Mouse (Mus musculus): Measurements from ENCODE around the gene Otulin. TPM values are rescaled to one million over a fixed set of nuclear protein-coding genes. Genes with fewer than 3 reads are reported as not detected.

Otulin gene
- polyA plus RNA-seq, 1 experiment from 2014 or later = 46.1 TPM

DNA sequence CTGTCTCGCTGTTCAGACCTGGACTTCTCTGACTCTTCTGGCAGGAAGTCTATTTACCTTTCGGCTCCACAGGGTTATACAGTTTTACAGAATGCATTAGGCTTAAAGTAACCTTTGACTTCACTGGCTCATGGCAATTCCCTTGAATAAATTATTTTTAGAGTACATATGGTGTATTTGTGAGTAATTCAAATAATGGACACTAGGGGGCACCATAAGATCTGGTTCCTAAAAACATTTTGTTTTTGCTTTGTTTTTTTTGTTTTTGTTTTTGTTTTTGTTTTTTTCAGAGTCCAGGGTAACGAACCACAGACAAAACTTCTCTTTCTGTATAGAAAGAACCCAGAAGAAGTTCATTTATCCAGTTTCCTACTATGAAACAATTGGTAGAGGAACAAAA is 17.2 kb upstream of the Otulin start:
- no peak overlapping the region for H3K4me3 ChIP-seq (ENCODE audit: low read depth, low read length)
- DNase-seq (ENCODE audit: low spot score) = no peak
- WGBS = 42% methylated on average over 3 of the region's 3 CpGs
- H3K9ac ChIP-seq (ENCODE audit: low read length) = no peak overlapping the region
- no peaks in the 10 kb centered on the region for H3K36me3 ChIP-seq (ENCODE audit: control insufficient read depth, insufficient read depth, low read length)
- H3K27ac ChIP-seq (ENCODE audit: low read depth) = no peak overlapping the region
- no peak overlapping the region for H3K4me2 ChIP-seq (ENCODE audit: low read length)
- H3K9me3 ChIP-seq (ENCODE audit: control insufficient read depth, low read length) = no peaks in the 10 kb centered on the region
- H3K27me3 ChIP-seq (replicated peaks; ENCODE audit: control insufficient read depth, insufficient read depth, low read length) = no peaks in the 10 kb centered on the region
- no peak for ATAC-seq (replicated peaks; ENCODE audit: low FRiP score, low TSS enrichment, low read depth)
- H3K4me1 ChIP-seq (replicated peaks; ENCODE audit: control insufficient read depth, insufficient read depth, low read length) = no peaks in the 10 kb centered on the region

DNA sequence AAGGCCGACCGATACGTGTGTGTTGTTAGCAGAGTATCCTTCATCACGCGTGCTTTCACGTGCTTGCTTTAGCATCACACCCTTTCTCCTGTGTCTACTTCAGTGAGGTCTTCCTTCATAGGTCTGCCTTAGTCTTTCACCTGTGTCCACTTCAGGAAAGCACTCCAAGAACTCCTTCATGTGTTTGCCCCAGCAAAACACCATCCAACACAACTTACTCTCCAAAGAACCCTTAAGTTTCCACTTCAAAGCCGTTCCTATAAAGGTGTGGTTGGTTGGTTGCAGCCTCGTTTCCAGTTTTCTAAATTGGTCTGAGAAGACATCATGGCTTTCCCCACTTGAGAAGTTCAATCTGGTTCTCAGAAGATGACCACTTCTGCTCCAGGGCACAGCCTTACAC is 16.2 kb upstream of the Otulin start:
- WGBS = 92% methylated on average over 8 of the region's 8 CpGs
- no peaks in the 10 kb centered on the region for H3K4me1 ChIP-seq (replicated peaks; ENCODE audit: control insufficient read depth, insufficient read depth, low read length)
- H3K27ac ChIP-seq (ENCODE audit: low read depth) = no peak overlapping the region
- H3K27me3 ChIP-seq (replicated peaks; ENCODE audit: control insufficient read depth, insufficient read depth, low read length) = no peaks in the 10 kb centered on the region
- H3K9ac ChIP-seq (ENCODE audit: low read length) = no peak overlapping the region
- no peak overlapping the region for H3K4me3 ChIP-seq (ENCODE audit: low read depth, low read length)
- DNase-seq (ENCODE audit: low spot score) (no peak), ATAC-seq (replicated peaks; ENCODE audit: low FRiP score, low TSS enrichment, low read depth) (no peak)
- H3K36me3 ChIP-seq (ENCODE audit: control insufficient read depth, insufficient read depth, low read length) = no peaks in the 10 kb centered on the region
- H3K4me2 ChIP-seq (ENCODE audit: low read length) = no peak overlapping the region
- no peaks in the 10 kb centered on the region for H3K9me3 ChIP-seq (ENCODE audit: control insufficient read depth, low read length)

DNA sequence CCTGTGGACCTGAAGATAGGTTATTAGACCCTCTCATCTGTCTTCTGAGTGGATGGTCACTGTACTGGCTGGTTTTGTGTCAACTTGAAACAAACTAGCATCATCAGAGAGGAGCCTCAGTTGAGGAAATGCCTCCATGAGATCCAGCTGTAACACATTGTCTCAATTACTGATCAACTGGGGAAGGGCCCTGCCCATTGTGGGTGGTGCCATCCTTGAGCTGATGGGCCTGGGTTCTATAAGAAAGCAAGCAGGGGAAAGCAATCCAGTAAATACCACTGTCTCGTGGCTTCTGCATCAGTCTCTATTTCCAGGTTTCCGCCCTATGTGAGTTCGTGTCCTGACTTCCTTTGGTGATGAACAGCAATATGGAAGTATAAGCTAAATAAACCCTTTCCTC is 14.8 kb upstream of the Otulin start:
- H3K27ac ChIP-seq (ENCODE audit: low read depth) = no peak overlapping the region
- ATAC-seq (replicated peaks; ENCODE audit: low FRiP score, low TSS enrichment, low read depth) (no peak), DNase-seq (ENCODE audit: low spot score) (no peak)
- H3K4me3 ChIP-seq (ENCODE audit: low read depth, low read length) = no peak overlapping the region
- H3K4me1 ChIP-seq (replicated peaks; ENCODE audit: control insufficient read depth, insufficient read depth, low read length) = no peaks in the 10 kb centered on the region
- no peak overlapping the region for H3K9ac ChIP-seq (ENCODE audit: low read length)
- 80% methylated on average over 3 of the region's 3 CpGs for WGBS
- no peaks in the 10 kb centered on the region for H3K27me3 ChIP-seq (replicated peaks; ENCODE audit: control insufficient read depth, insufficient read depth, low read length)
- H3K9me3 ChIP-seq (ENCODE audit: control insufficient read depth, low read length) = no peaks in the 10 kb centered on the region
- H3K36me3 ChIP-seq (ENCODE audit: control insufficient read depth, insufficient read depth, low read length) = no peaks in the 10 kb centered on the region
- H3K4me2 ChIP-seq (ENCODE audit: low read length) = no peak overlapping the region

GRCm38 (mm10) chr15:27642895-27643294 is 12.4 kb upstream of the Otulin start:
- Histone ChIP-seq H3K9me3 (ENCODE audit: control insufficient read depth, low read length) (no peaks in the 10 kb centered on the region), H3K4me1 (replicated peaks; ENCODE audit: control insufficient read depth, insufficient read depth, low read length) (no peaks in the 10 kb centered on the region), H3K4me2 (ENCODE audit: low read length) (no peak overlapping the region), H3K36me3 (ENCODE audit: control insufficient read depth, insufficient read depth, low read length) (no peaks in the 10 kb centered on the region), H3K27ac (ENCODE audit: low read depth) (no peak overlapping the region), H3K4me3 (ENCODE audit: low read depth, low read length) (no peak overlapping the region), H3K27me3 (replicated peaks; ENCODE audit: control insufficient read depth, insufficient read depth, low read length) (no peaks in the 10 kb centered on the region), H3K9ac (ENCODE audit: low read length) (no peak overlapping the region)
- DNase-seq (ENCODE audit: low spot score) = no peak
- 87% methylated on average over 3 of the region's 3 CpGs for WGBS
- no peak for ATAC-seq (replicated peaks; ENCODE audit: low FRiP score, low TSS enrichment, low read depth)

DNA sequence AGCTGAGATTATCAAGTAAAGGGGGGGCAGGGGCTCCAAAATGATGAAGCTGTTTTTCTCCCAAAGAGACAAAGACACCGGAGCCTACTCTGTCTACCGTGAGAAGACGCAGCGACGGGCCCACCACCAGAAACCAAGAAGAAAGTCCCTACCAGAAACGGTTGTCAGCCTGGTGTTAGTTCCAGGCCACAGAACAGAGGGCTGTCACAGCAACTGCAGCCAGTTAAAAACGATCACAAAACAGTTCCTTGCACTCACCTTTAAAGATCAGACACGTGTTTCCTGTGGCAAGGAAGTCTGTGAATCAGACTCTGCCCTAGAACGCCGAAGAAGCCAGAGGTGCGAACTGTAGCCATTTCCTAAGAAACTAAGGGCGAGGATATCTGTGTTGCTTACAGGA is 10.7 kb upstream of the Otulin start:
- Histone ChIP-seq H3K27me3 (replicated peaks; ENCODE audit: control insufficient read depth, insufficient read depth, low read length) (no peaks in the 10 kb centered on the region), H3K4me2 (ENCODE audit: low read length) (no peak overlapping the region), H3K36me3 (ENCODE audit: control insufficient read depth, insufficient read depth, low read length) (no peaks in the 10 kb centered on the region), H3K4me1 (replicated peaks; ENCODE audit: control insufficient read depth, insufficient read depth, low read length) (no peaks in the 10 kb centered on the region), H3K9me3 (ENCODE audit: control insufficient read depth, low read length) (no peaks in the 10 kb centered on the region), H3K27ac (ENCODE audit: low read depth) (no peak overlapping the region), H3K4me3 (ENCODE audit: low read depth, low read length) (no peak overlapping the region), H3K9ac (ENCODE audit: low read length) (no peak overlapping the region)
- 51% methylated on average over 12 of the region's 12 CpGs for WGBS
- ATAC-seq (replicated peaks; ENCODE audit: low FRiP score, low TSS enrichment, low read depth) (no peak), DNase-seq (ENCODE audit: low spot score) (no peak)

GRCm38 (mm10) chr15:27633941-27634900 is 3.7 kb upstream of the Otulin start:
- WGBS = 78% methylated on average over 8 of the region's 8 CpGs
- DNase-seq (ENCODE audit: low spot score) (no peak), ATAC-seq (replicated peaks; ENCODE audit: low FRiP score, low TSS enrichment, low read depth) (no peak)
- Histone ChIP-seq H3K4me2 (ENCODE audit: low read length) (no peak overlapping the region), H3K9ac (ENCODE audit: low read length) (no peak overlapping the region), H3K9me3 (ENCODE audit: control insufficient read depth, low read length) (no peaks in the 10 kb centered on the region), H3K27ac (ENCODE audit: low read depth) (no peak overlapping the region), H3K4me3 (ENCODE audit: low read depth, low read length) (no peak overlapping the region), H3K27me3 (replicated peaks; ENCODE audit: control insufficient read depth, insufficient read depth, low read length) (no peaks in the 10 kb centered on the region), H3K36me3 (ENCODE audit: control insufficient read depth, insufficient read depth, low read length) (no peaks in the 10 kb centered on the region), H3K4me1 (replicated peaks; ENCODE audit: control insufficient read depth, insufficient read depth, low read length) (peaks cover 6% of the 10 kb centered on the region)

- DNase-seq (ENCODE audit: low spot score) (no peak), ATAC-seq (replicated peaks; ENCODE audit: low FRiP score, low TSS enrichment, low read depth) (no peak; the same call in none of the 2 replicates)
- H3K4me1 ChIP-seq (replicated peaks; ENCODE audit: control insufficient read depth, insufficient read depth, low read length) = peaks cover 14% of the 10 kb centered on the region
- no peaks in the 10 kb centered on the region for H3K27me3 ChIP-seq (replicated peaks; ENCODE audit: control insufficient read depth, insufficient read depth, low read length)
- peak overlapping the region; percentile 78 for H3K9ac ChIP-seq (ENCODE audit: low read length)
- no peaks in the 10 kb centered on the region for H3K9me3 ChIP-seq (ENCODE audit: control insufficient read depth, low read length)
- peak overlapping the region; percentile 47; the same call in 1 of the 2 replicates for H3K27ac ChIP-seq (ENCODE audit: low read depth)
- H3K36me3 ChIP-seq (ENCODE audit: control insufficient read depth, insufficient read depth, low read length) = peaks cover 10% of the 10 kb centered on the region
- 2% methylated on average over 53 of the region's 53 CpGs for WGBS
- H3K4me2 ChIP-seq (ENCODE audit: low read length) = peak overlapping the region; percentile 90
- H3K4me3 ChIP-seq (ENCODE audit: low read depth, low read length) = peak overlapping the region; percentile 81
Observed at GRCm38 (mm10) chr15:27629800-27630600, 493 bp downstream of the Otulin start.

- Histone ChIP-seq H3K36me3 (ENCODE audit: control insufficient read depth, insufficient read depth, low read length) (peaks cover 10% of the 10 kb centered on the region), H3K9ac (ENCODE audit: low read length) (no peak overlapping the region), H3K27me3 (replicated peaks; ENCODE audit: control insufficient read depth, insufficient read depth, low read length) (no peaks in the 10 kb centered on the region), H3K27ac (ENCODE audit: low read depth) (no peak overlapping the region), H3K4me2 (ENCODE audit: low read length) (peak overlapping the region; percentile 90), H3K4me1 (replicated peaks; ENCODE audit: control insufficient read depth, insufficient read depth, low read length) (peaks cover 14% of the 10 kb centered on the region), H3K9me3 (ENCODE audit: control insufficient read depth, low read length) (no peaks in the 10 kb centered on the region), H3K4me3 (ENCODE audit: low read depth, low read length) (peak overlapping the region; percentile 81; the same call in 1 of the 2 replicates)
- no peak for DNase-seq (ENCODE audit: low spot score)
- no peak for ATAC-seq (replicated peaks; ENCODE audit: low FRiP score, low TSS enrichment, low read depth)
- WGBS = 73% methylated on average over 4 of the region's 4 CpGs
Observed at GRCm38 (mm10) chr15:27629046-27629445, 1.4 kb downstream of the Otulin start.

Measured in intestine, embryonic 14.5 days (tissue).